Mouse (Mus musculus): ENCODE results near the gene Ttc28.

Ttc28 gene

GRCm38 (mm10) chr5:111180091-111181053, 300.8 kb downstream of the Ttc28 start:
- no peak for DNase-seq

DNA sequence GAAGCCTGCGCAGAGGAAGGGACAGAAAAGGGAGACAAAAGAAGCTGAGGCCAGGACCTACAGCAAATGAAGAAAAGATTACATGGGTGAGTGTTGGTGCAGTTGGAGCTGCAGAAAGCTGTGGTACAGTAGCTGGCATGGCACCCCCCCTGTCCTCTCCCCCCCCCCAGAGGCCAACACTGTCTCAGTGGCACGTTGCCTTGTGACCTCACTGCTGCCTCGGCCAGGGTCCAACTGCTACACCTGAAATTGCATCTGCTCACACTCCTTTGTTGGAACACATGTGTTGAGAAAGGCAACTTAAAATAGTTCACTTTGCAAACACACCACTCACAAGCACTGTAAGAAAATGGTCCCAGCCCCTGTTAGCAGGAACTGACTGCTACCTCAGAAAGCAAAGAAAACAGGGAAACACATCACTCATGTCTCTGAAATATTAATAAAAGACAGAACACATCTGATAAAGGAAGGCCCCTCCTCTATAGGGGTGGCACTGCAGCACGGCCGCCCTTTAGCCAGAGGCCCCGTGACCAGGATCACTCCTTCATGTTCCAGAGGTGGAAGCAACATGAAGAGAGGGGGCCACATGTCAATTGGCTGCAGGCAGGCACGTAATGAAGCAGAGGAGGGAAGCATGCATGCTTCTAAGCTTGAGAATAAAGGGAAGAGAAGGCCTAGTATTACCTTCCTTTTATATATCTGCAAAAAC, 301.8 kb downstream of the Ttc28 start:
- DNase-seq, result no peak

DNA sequence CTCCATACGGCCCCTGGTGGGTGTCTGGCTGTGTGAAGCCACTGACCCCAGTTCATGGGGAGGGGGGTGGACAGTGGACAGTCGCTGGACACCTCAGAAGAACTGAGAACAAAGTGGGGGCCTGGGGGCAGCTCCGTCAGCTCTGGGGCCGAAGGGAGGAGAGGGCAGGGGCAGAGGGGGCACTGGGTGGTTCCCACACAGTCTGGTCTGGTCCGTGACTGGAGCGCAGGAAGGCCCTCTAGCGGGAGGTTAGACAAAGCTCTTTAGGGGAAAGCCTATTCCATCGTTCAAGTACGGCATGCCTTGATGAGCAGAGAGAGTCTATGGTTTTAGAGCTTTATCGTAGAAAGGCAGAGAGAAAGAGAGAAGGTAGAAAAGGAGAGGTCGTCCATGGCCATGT, 307.0 kb downstream of the Ttc28 start:
- peak; percentile 55 for DNase-seq

- DNase-seq, result no peak
These were observed 312.4 kb downstream of the Ttc28 start for GRCm38 (mm10) chr5:111191972-111192371.

DNA sequence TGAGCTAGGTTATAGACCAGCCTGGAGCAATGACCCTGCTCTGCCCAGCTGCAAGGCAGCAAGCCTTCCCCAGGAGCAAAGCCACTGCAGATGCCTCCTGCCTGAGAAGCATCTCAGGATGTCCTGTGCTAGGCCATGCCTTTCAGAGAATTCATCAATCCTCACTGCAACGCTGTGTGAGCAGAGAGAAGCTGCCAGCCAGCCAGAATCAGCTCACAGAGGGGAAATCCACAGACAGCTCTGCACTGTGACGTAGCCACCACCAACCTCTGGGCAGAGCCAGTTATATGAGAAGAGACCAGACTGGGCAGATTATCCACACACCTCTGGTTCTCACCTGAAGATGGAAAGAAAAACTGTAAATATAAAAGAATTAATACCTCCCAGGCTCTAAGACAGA, 315.2 kb downstream of the Ttc28 start:
- DNase-seq, result no peak

- peak; percentile 60 for DNase-seq
These were observed 316.2 kb downstream of the Ttc28 start for GRCm38 (mm10) chr5:111195488-111196485.

GRCm38 (mm10) chr5:111197727-111198126, 318.1 kb downstream of the Ttc28 start:
- peak; percentile 60 for DNase-seq

- DNase-seq, result peak; percentile 37
These were observed 320.7 kb downstream of the Ttc28 start for GRCm38 (mm10) chr5:111200167-111200840.

- peak; percentile 90 for DNase-seq
These were observed 321.5 kb downstream of the Ttc28 start for GRCm38 (mm10) chr5:111200915-111201610.

GRCm38 (mm10) chr5:111204221-111204620, 324.6 kb downstream of the Ttc28 start:
- no peak for DNase-seq

- DNase-seq, result peak; percentile 64
These were observed 325.5 kb downstream of the Ttc28 start for GRCm38 (mm10) chr5:111204976-111205586.

GRCm38 (mm10) chr5:111205817-111206216, 326.2 kb downstream of the Ttc28 start:
- peak; percentile 80 for DNase-seq

- DNase-seq, result peak; percentile 84
These were observed 328.5 kb downstream of the Ttc28 start for GRCm38 (mm10) chr5:111207924-111208659.

- DNase-seq, result peak; percentile 77
These were observed 329.0 kb downstream of the Ttc28 start for GRCm38 (mm10) chr5:111208660-111208969.

- peak; percentile 58 for DNase-seq
These were observed 334.4 kb downstream of the Ttc28 start for GRCm38 (mm10) chr5:111213935-111214450.

GRCm38 (mm10) chr5:111214890-111215289, 335.3 kb downstream of the Ttc28 start:
- peak; percentile 52 for DNase-seq

DNA sequence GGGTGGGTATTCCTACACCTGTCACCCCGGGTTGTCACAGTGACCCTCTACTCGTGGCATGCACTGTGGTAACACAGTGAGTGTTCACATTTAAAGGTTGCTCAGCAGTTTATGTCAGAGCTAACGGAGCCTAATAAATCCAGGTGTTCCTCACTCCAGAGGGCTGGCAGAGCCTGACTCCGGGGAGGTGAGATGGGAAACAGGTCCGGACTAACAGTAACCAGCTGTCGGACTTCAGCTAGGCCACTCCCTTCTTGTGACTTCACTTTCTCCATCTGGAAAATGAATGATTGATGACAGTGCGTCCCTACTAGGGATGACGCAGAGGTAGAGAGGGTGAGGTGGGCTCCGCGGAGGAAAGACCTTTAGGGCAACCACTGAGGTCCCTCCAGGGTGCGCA, 336.1 kb downstream of the Ttc28 start:
- DNase-seq, result no peak

DNA sequence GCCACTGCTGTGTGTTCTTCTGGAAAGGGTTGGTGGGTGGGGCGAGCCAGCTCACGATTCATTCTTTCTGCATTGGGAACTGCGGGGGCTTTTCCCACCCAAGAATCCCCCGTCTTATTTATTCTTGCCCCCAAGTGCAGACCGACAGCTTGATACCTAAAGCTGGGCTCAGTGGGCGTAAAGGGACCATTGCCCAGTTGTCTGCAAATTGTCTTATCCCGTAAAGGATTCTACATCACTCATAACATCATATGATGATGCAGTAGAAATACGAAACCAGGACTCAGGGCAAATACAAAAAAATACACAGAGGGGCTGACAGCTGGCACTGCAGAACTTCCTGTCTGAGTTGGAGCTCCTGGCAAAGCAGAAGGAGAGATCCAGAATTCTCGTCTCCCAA, 336.6 kb downstream of the Ttc28 start:
- DNase-seq, result no peak

DNA sequence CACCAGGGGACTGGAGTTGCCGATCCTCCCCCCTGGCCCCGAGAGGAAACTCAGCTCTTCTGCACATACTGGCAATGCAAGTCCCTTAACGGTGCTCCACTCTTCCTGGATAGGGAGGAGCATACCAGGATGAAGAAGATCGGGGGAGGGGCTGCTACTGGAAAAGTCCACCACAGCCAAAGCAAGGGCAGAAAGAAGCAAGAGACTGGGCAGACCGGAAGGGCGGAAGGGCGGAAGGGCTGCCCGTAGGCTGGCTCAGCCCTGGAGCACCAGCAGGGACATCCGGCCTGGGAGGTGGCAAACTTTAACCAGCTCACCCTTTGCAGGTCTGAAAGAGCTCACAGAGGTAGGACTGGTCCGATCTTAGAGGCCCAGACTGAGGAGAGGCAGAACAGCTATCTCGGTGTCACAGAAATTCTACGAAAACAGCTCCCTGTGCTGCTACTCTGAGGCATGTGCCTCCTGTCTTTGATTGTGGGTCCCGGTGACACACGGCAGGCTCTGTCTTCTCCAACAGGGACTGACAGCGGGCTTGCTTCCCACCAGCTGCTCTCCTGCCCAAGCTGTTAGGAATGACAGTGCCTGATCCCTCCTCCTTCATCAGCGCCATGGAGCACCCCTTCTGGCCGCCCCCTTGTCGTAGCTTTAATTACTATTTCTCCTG, 338.0 kb downstream of the Ttc28 start:
- DNase-seq, result peak; percentile 45
